Mouse (Mus musculus) neural tube, embryonic 11.5 days (tissue): ENCODE results near the gene Phactr3. TPM values are rescaled to one million over a fixed set of nuclear protein-coding genes. Genes with fewer than 3 reads are reported as not detected.

Experiments
- ATAC-seq: fragments of 200-750 bp; cut with Nextera tagmentation; 2 replicates; pipeline ENCODE4 v1.8.0; 2017; ENCODE audit warnings: moderate number of reproducible peaks, mild to moderate bottlenecking, moderate TSS enrichment, moderate library complexity; ENCODE audit not compliant: insufficient read depth, low FRiP score, low TSS enrichment
- DNase-seq: peaks from one replicate; pipeline ENCODE4 v3.0.0-alpha.2; 2015; ENCODE audit warnings: low spot score
- H3K27ac ChIP-seq: fragments of 300-500 bp; sonication (generic); 2 replicates; pipeline ENCODE4 v1.5.1; 2014; ENCODE audit warnings: low read depth, mild to moderate bottlenecking, low read length
- H3K27me3 ChIP-seq: fragments of 300-500 bp; sonication (generic); 2 replicates; pipeline ENCODE4 v1.6.1; 2014; ENCODE audit warnings: mild to moderate bottlenecking, low read length, mixed read lengths; ENCODE audit not compliant: control insufficient read depth, insufficient read depth
- H3K36me3 ChIP-seq: fragments of 300-500 bp; sonication (generic); 2 replicates; pipeline ENCODE4 v1.6.1; 2014; ENCODE audit warnings: mild to moderate bottlenecking, low read length, moderate library complexity, mixed read lengths; ENCODE audit not compliant: control insufficient read depth, insufficient read depth
- H3K4me1 ChIP-seq: fragments of 300-500 bp; sonication (generic); 2 replicates; pipeline ENCODE4 v1.6.1; 2014; ENCODE audit warnings: low read length, mixed read lengths; ENCODE audit not compliant: control insufficient read depth, insufficient read depth
- H3K4me2 ChIP-seq: fragments of 300-500 bp; sonication (generic); 2 replicates; pipeline ENCODE4 v1.6.1; 2014; ENCODE audit warnings: low read depth, mild to moderate bottlenecking, moderate library complexity
- H3K4me3 ChIP-seq: fragments of 300-500 bp; sonication (generic); 2 replicates; pipeline ENCODE4 v1.5.1; 2014; ENCODE audit warnings: low read depth, low read length
- H3K9ac ChIP-seq: fragments of 300-500 bp; sonication (generic); 2 replicates; pipeline ENCODE4 v1.6.1; 2014; ENCODE audit warnings: mild to moderate bottlenecking, low read length
- H3K9me3 ChIP-seq: fragments of 300-500 bp; sonication (generic); 2 replicates; pipeline ENCODE4 v1.6.1; 2016; ENCODE audit warnings: low read length; ENCODE audit not compliant: control insufficient read depth
- WGBS: fragments of 180-500 bp; shearing (Covaris S2); extraction: QIAGEN DNeasy Blood & Tissue Kit; methylation state at CpG from one replicate; pipeline ENCODE4 v1.1.7; 2014; 5-methylcytosine and 5-hydroxymethylcytosine counted together
- polyA plus RNA-seq: library from polyadenylated mRNA; unstranded; fragments of >200 nt; fragmentation: Nextera tagmentation; extraction: Ambion mirVana; gene quantifications from 2 replicates; pipeline ENCODE4 v1.2.1, GENCODE M21; 2014

Gene Phactr3
- polyA plus RNA-seq, 1 experiment from 2014 or later, result 14.7 TPM

- no peak for DNase-seq
- 73% methylated on average over 9 of the region's 9 CpGs for WGBS
- no peak overlapping the region for H3K4me3 ChIP-seq
- no peak for ATAC-seq
- no peaks in the 10 kb centered on the region for H3K4me1 ChIP-seq
- H3K9me3 ChIP-seq, result no peaks in the 10 kb centered on the region
- no peak overlapping the region for H3K9ac ChIP-seq
- no peak overlapping the region for H3K4me2 ChIP-seq
- no peak overlapping the region for H3K27ac ChIP-seq
- H3K27me3 ChIP-seq, result no peaks in the 10 kb centered on the region
- no peaks in the 10 kb centered on the region for H3K36me3 ChIP-seq
These were observed 74.1 kb downstream of the Phactr3 start for GRCm38 (mm10) chr2:178192881-178193280.

DNA sequence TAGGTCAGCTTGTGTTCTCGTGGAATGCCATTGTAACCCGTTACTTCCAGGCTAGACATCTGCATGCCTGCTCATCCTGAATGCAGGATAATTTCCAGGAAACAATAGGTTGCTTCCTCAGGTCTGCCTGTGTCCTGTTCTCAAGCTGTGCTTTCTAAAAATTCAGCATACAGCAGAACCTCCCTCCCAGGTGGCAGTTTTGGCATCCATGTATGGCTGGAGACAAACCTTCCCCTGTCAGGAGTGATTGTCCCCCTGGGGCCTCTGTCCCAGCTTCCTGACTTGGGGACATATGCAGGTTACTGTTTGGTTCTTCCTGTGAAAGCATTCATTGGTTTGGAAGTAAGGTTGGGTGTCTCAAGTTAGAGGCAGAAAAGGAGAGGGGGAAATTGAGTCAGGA is 74.7 kb downstream of the Phactr3 start:
- no peak overlapping the region for H3K4me3 ChIP-seq
- 56% methylated on average over 2 of the region's 2 CpGs for WGBS
- H3K27ac ChIP-seq, result no peak overlapping the region
- H3K27me3 ChIP-seq, result no peaks in the 10 kb centered on the region
- no peak for DNase-seq
- H3K4me2 ChIP-seq, result no peak overlapping the region
- H3K36me3 ChIP-seq, result no peaks in the 10 kb centered on the region
- ATAC-seq, result no peak
- H3K9me3 ChIP-seq, result no peaks in the 10 kb centered on the region
- no peak overlapping the region for H3K9ac ChIP-seq
- H3K4me1 ChIP-seq, result no peaks in the 10 kb centered on the region

GRCm38 (mm10) chr2:178194908-178195307 is 76.1 kb downstream of the Phactr3 start:
- ATAC-seq, result no peak
- Histone ChIP-seq H3K4me1 (no peaks in the 10 kb centered on the region), H3K4me2 (no peak overlapping the region), H3K27me3 (no peaks in the 10 kb centered on the region), H3K4me3 (no peak overlapping the region), H3K27ac (no peak overlapping the region), H3K36me3 (no peaks in the 10 kb centered on the region), H3K9ac (no peak overlapping the region), H3K9me3 (no peaks in the 10 kb centered on the region)
- no peak for DNase-seq
- 82% methylated on average over 5 of the region's 5 CpGs for WGBS

- WGBS, result 88% methylated on average over 6 of the region's 6 CpGs
- Histone ChIP-seq H3K36me3 (no peaks in the 10 kb centered on the region), H3K4me3 (no peak overlapping the region), H3K9me3 (no peaks in the 10 kb centered on the region), H3K27ac (no peak overlapping the region), H3K27me3 (no peaks in the 10 kb centered on the region), H3K4me2 (no peak overlapping the region), H3K9ac (no peak overlapping the region), H3K4me1 (no peaks in the 10 kb centered on the region)
- DNase-seq (no peak), ATAC-seq (no peak)
These were observed 77.3 kb downstream of the Phactr3 start for GRCm38 (mm10) chr2:178196038-178196437.

DNA sequence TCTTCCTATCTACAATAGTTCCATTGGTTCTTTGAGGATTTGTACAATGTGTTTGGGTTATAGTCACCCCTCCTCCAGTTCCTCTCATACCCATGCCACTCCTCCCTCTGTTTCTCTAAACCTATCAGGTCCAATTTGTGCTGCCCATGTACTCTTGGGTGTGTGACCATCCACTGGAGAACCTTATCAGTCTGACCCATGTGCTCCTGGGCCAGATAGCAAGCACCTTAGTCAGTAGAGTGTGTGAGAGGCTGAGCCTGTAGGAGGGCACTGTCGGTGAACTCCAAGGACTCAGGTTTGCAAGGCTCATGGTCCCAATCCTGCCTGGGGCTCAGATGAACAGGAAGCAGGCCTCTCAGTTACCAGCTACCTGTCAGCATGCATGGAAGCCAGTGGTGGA is 78.8 kb downstream of the Phactr3 start:
- no peak for DNase-seq
- no peaks in the 10 kb centered on the region for H3K9me3 ChIP-seq
- H3K4me1 ChIP-seq, result no peaks in the 10 kb centered on the region
- no peak overlapping the region for H3K4me2 ChIP-seq
- H3K27me3 ChIP-seq, result no peaks in the 10 kb centered on the region
- H3K36me3 ChIP-seq, result no peaks in the 10 kb centered on the region
- no peak overlapping the region for H3K27ac ChIP-seq
- H3K9ac ChIP-seq, result no peak overlapping the region
- no peak overlapping the region for H3K4me3 ChIP-seq
- ATAC-seq, result no peak
- 76% methylated on average over 1 of the region's 1 CpGs for WGBS

- Histone ChIP-seq H3K4me2 (no peak overlapping the region), H3K9ac (no peak overlapping the region), H3K27ac (no peak overlapping the region), H3K4me3 (no peak overlapping the region), H3K9me3 (no peaks in the 10 kb centered on the region), H3K4me1 (no peaks in the 10 kb centered on the region), H3K36me3 (no peaks in the 10 kb centered on the region), H3K27me3 (no peaks in the 10 kb centered on the region)
- ATAC-seq, result no peak
- no peak for DNase-seq
- 88% methylated on average over 10 of the region's 10 CpGs for WGBS
These were observed 85.7 kb downstream of the Phactr3 start for GRCm38 (mm10) chr2:178204455-178204854.

DNA sequence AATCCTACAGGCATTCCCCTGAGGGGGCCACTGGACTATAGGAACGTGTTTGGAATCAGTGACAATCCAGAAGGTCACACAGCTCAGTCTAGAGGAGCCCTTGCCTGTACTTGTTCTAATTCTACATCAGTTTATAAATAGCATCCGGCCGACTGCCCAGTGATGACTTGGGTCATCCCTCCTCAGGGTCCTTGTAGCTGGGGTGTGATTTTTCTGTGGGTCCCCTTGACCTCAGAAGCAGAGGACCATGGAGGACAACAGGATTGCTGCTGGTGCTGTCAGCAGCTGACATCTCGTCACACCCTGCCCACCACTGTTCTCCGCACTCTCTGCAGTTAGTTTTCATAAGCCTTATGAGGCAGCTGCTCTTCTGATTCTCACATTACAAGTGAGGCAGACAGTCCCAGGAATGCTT is 89.4 kb downstream of the Phactr3 start:
- no peak for DNase-seq
- Histone ChIP-seq H3K4me2 (no peak overlapping the region), H3K4me3 (no peak overlapping the region), H3K27me3 (no peaks in the 10 kb centered on the region), H3K27ac (no peak overlapping the region), H3K36me3 (no peaks in the 10 kb centered on the region), H3K9ac (no peak overlapping the region), H3K4me1 (no peaks in the 10 kb centered on the region), H3K9me3 (no peaks in the 10 kb centered on the region)
- no peak for ATAC-seq
- 78% methylated on average over 5 of the region's 5 CpGs for WGBS

DNA sequence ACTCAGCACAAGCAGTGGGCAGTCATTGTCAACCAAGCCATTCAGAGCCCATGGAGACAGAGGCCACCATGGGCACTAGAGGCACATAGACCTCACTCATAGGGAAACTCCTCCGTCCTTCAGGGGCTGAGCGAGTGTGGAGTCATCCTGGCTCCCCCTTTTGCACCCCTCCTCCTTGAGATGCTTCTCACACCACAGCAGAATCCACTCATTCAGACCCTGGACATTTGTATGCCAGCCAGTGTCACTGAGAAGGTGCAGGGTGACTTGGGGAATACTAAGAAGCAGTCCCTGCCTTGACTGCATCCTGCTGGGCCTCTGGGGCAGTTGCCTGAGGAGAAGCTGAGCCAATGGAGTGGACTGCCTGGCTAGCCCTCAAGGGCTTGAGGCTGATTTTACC is 95.1 kb downstream of the Phactr3 start:
- H3K4me2 ChIP-seq, result no peak overlapping the region
- H3K27me3 ChIP-seq, result no peaks in the 10 kb centered on the region
- ATAC-seq (no peak), DNase-seq (no peak)
- H3K9ac ChIP-seq, result no peak overlapping the region
- 88% methylated on average over 2 of the region's 2 CpGs for WGBS
- no peaks in the 10 kb centered on the region for H3K4me1 ChIP-seq
- H3K4me3 ChIP-seq, result no peak overlapping the region
- no peaks in the 10 kb centered on the region for H3K9me3 ChIP-seq
- H3K27ac ChIP-seq, result no peak overlapping the region
- H3K36me3 ChIP-seq, result no peaks in the 10 kb centered on the region

DNA sequence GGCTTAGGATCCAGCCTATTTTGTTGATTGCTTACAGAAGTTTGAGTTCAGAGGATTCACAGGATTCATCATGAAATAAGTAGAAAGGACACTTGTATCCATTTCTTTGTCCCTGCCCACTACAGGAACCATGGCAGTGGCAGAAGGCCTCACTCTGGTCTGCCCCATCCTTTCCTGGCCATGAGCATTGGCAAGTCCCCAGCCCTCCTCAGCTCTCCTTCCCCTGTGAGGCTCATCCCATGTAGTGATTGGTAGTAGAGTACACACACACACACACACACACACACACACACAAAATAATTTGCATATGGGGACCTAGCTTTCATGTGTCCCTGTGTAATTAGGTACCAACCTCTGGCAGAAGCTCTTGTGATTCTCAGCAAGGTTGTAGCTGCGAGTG is 95.8 kb downstream of the Phactr3 start:
- no peaks in the 10 kb centered on the region for H3K36me3 ChIP-seq
- no peak overlapping the region for H3K27ac ChIP-seq
- DNase-seq (no peak), ATAC-seq (no peak)
- no peaks in the 10 kb centered on the region for H3K27me3 ChIP-seq
- no peak overlapping the region for H3K4me2 ChIP-seq
- no peak overlapping the region for H3K4me3 ChIP-seq
- no peaks in the 10 kb centered on the region for H3K9me3 ChIP-seq
- WGBS, result 83% methylated on average over 1 of the region's 1 CpGs
- H3K9ac ChIP-seq, result no peak overlapping the region
- no peaks in the 10 kb centered on the region for H3K4me1 ChIP-seq
